Mouse (Mus musculus): ENCODE measurements at regions not wholly inside any gene's neighbourhood (a gene's known extent, or its start where the extent isn't known, plus 50 kb on each side); places are given as distances from the start of the nearest gene placed in this dataset.

- H3K27ac ChIP-seq (ENCODE audit: insufficient read depth, low read length) = no peak overlapping the region
- H3K4me1 ChIP-seq (ENCODE audit: control insufficient read depth, insufficient read depth, low read length) = no peaks in the 10 kb centered on the region
- no peak for TF ChIP-seq CTCF (IDR thresholded peaks at IDR 0.05; ENCODE audit: borderline replicate concordance, insufficient read depth, low read length)
- no peak for TF ChIP-seq POLR2A (IDR thresholded peaks at IDR 0.05; ENCODE audit: low read depth, low read length)
Observed at GRCm38 (mm10) chr13:117105151-117105660, 79.9 kb upstream of the Parp8 start.

GRCm38 (mm10) chr13:117094773-117095172 is 69.4 kb upstream of the Parp8 start:
- Histone ChIP-seq H3K27ac (ENCODE audit: insufficient read depth, low read length) (no peak overlapping the region), H3K4me3 (ENCODE audit: insufficient read depth, low read length) (no peak overlapping the region), H3K4me1 (ENCODE audit: control insufficient read depth, insufficient read depth, low read length) (peaks cover 2% of the 10 kb centered on the region; the same call in 1 of the 2 replicates)
- TF ChIP-seq POLR2A (IDR thresholded peaks at IDR 0.05; ENCODE audit: low read depth, low read length) (no peak), CTCF (IDR thresholded peaks at IDR 0.05; ENCODE audit: borderline replicate concordance, insufficient read depth, low read length) (no peak)

More at GRCm38 (mm10) chr13:117105151-117105660, 79.9 kb upstream of the Parp8 start:
- no peak overlapping the region for H3K4me3 ChIP-seq (ENCODE audit: insufficient read depth, low read length)

GRCm38 (mm10) chr13:117088629-117089028 is 63.3 kb upstream of the Parp8 start:
- Histone ChIP-seq H3K4me1 (ENCODE audit: control insufficient read depth, insufficient read depth, low read length) (no peaks in the 10 kb centered on the region), H3K4me3 (ENCODE audit: insufficient read depth, low read length) (no peak overlapping the region), H3K27ac (ENCODE audit: insufficient read depth, low read length) (no peak overlapping the region)
- TF ChIP-seq POLR2A (IDR thresholded peaks at IDR 0.05; ENCODE audit: low read depth, low read length) = no peak
- TF ChIP-seq CTCF (IDR thresholded peaks at IDR 0.05; ENCODE audit: borderline replicate concordance, insufficient read depth, low read length) = no peak

- Histone ChIP-seq H3K4me3 (ENCODE audit: insufficient read depth, low read length) (no peak overlapping the region), H3K4me1 (ENCODE audit: control insufficient read depth, insufficient read depth, low read length) (peaks cover 2% of the 10 kb centered on the region; the same call in 1 of the 2 replicates), H3K27ac (ENCODE audit: insufficient read depth, low read length) (0 out of 2 replicates have a peak overlapping the region, but pooled peaks have one; percentile 52)
- TF ChIP-seq POLR2A (IDR thresholded peaks at IDR 0.05; ENCODE audit: low read depth, low read length) (no peak), CTCF (IDR thresholded peaks at IDR 0.05; ENCODE audit: borderline replicate concordance, insufficient read depth, low read length) (no peak)
Observed at GRCm38 (mm10) chr13:117082758-117083157, 57.4 kb upstream of the Parp8 start.

- Histone ChIP-seq H3K4me3 (ENCODE audit: insufficient read depth, low read length) (no peak overlapping the region), H3K27ac (ENCODE audit: insufficient read depth, low read length) (no peak overlapping the region)
- TF ChIP-seq CTCF (IDR thresholded peaks at IDR 0.05; ENCODE audit: borderline replicate concordance, insufficient read depth, low read length) = no peak
Observed at GRCm38 (mm10) chr13:117079316-117079715, 54.0 kb upstream of the Parp8 start.

More at GRCm38 (mm10) chr13:117079316-117079715, 54.0 kb upstream of the Parp8 start:
- peaks cover 2% of the 10 kb centered on the region; the same call in 1 of the 2 replicates for H3K4me1 ChIP-seq (ENCODE audit: control insufficient read depth, insufficient read depth, low read length)

Data from embryonic fibroblast, embryonic 13.5 days (primary cell).